Mouse (Mus musculus) neutrophil, adult 59 days (primary cell): ENCODE results near the gene Gm10128. TPM values are rescaled to one million over a fixed set of nuclear protein-coding genes. Genes with fewer than 3 reads are reported as not detected.

ENCODE experiments used
- total RNA-seq, 2 experiments: library from RNA; stranded (reverse); gene quantifications; 1 replicate in 1 of 2; 2 replicates in 1 of 2; pipeline ENCODE4 v1.2.4; 2023

The Gm10128 gene
- total RNA-seq, result not detected

DNA sequence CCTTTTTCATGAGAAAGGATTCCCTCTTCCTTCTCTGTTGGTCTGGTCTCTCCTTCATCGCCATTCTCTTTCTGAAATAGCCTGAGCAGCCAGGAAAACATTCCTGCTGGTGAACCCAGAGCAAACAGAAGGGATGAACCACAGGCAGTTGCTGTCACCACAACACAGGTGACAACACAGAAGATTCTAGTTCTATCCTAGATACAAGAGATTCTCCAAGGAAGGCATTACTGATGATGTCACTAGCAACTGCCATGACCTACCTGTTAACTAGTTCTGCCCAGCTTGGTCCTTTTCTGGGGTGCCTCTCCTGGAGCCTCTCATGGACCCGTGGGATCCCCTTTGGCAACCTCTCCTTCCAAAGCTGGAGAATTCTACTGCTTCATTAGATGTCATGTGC, at the start of gene Gm10128:
Gene Gm10128 (minus strand): TSS at position 101 of the 400 bp plus-strand sequence.

GRCm38 (mm10) chr14:7595492-7595891, 48.3 kb downstream of the Gm10128 start, which contains the start of gene Gm10338:
Gm10338 (minus strand) TSS chr14:7595592.

Other genes starting within 250 kb of the Gm10128 start
- not detected for gene Gm3755, start 193.1 kb downstream of the Gm10128 start, total RNA-seq
- not detected for gene Gm3752, start 160.2 kb downstream of the Gm10128 start, total RNA-seq
- gene Gm3558, start 75.4 kb downstream of the Gm10128 start, total RNA-seq, result not detected
- gene Gm10338, start 48.4 kb downstream of the Gm10128 start, total RNA-seq, result not detected
- not detected for gene Gm26661, start 147.6 kb upstream of the Gm10128 start, total RNA-seq
- gene Flnb, start 174.0 kb upstream of the Gm10128 start, total RNA-seq, result 10 to 100 TPM in 1 of 2 experiments, 1 to 10 TPM in 1; 9.8 to 10.8 TPM